Mouse (Mus musculus): Measurements from ENCODE around the gene Prkar1b. TPM values are rescaled to one million over a fixed set of nuclear protein-coding genes. Genes with fewer than 3 reads are reported as not detected.

The Prkar1b gene
- polyA plus RNA-seq, 1 experiment = 18.8 TPM

GRCm38 (mm10) chr5:139004588-139004987 lies 145.2 kb downstream of the Prkar1b start:
- TF ChIP-seq CTCF (IDR thresholded peaks at IDR 0.05; ENCODE audit: insufficient read depth, low read length) (no peak), POLR2A (IDR thresholded peaks at IDR 0.05; ENCODE audit: borderline replicate concordance, extremely low read depth, low read depth, low read length) (no peak)
- DNase-seq = no peak
- H3K4me3 ChIP-seq (replicated peaks; ENCODE audit: extremely low read depth, low read depth, low read length) = no peak overlapping the region
- WGBS = 77% methylated on average over 6 of the region's 6 CpGs
- no peaks in the 10 kb centered on the region for H3K4me1 ChIP-seq (ENCODE audit: control insufficient read depth, insufficient read depth, low read length)

- 70% methylated on average over 7 of the region's 7 CpGs for WGBS
- no peak for DNase-seq
These were observed 150.1 kb downstream of the Prkar1b start for GRCm38 (mm10) chr5:138999716-139000115.

GRCm38 (mm10) chr5:138997936-138998580 lies 151.7 kb downstream of the Prkar1b start:
- DNase-seq = peak; percentile 51
- 2% methylated on average over 30 of the region's 30 CpGs for WGBS
- Histone ChIP-seq H3K4me1 (ENCODE audit: control insufficient read depth, insufficient read depth, low read length) (peaks cover 18% of the 10 kb centered on the region), H3K4me3 (replicated peaks; ENCODE audit: extremely low read depth, low read depth, low read length) (peak overlapping the region; percentile 46)
- TF ChIP-seq CTCF (IDR thresholded peaks at IDR 0.05; ENCODE audit: insufficient read depth, low read length) (no peak), POLR2A (IDR thresholded peaks at IDR 0.05; ENCODE audit: borderline replicate concordance, extremely low read depth, low read depth, low read length) (no peak)

More at GRCm38 (mm10) chr5:138999716-139000115, 150.1 kb downstream of the Prkar1b start:
- Histone ChIP-seq H3K4me3 (replicated peaks; ENCODE audit: extremely low read depth, low read depth, low read length) (no peak overlapping the region), H3K4me1 (ENCODE audit: control insufficient read depth, insufficient read depth, low read length) (peaks cover 18% of the 10 kb centered on the region)
- TF ChIP-seq POLR2A (IDR thresholded peaks at IDR 0.05; ENCODE audit: borderline replicate concordance, extremely low read depth, low read depth, low read length) = no peak
- TF ChIP-seq CTCF (IDR thresholded peaks at IDR 0.05; ENCODE audit: insufficient read depth, low read length) = no peak

GRCm38 (mm10) chr5:138997171-138997788 lies 152.5 kb downstream of the Prkar1b start, which contains the start of gene Pdgfa:
TSS of gene Pdgfa (minus strand) at chr5:138997370.
- Histone ChIP-seq H3K4me1 (ENCODE audit: control insufficient read depth, insufficient read depth, low read length) (peaks cover 18% of the 10 kb centered on the region), H3K4me3 (replicated peaks; ENCODE audit: extremely low read depth, low read depth, low read length) (peak within 1 kb of the TSS; percentile 46)
- TF ChIP-seq POLR2A (IDR thresholded peaks at IDR 0.05; ENCODE audit: borderline replicate concordance, extremely low read depth, low read depth, low read length) = 0 out of 2 replicates have a peak, but pooled peaks have one; percentile 3
- TF ChIP-seq CTCF (IDR thresholded peaks at IDR 0.05; ENCODE audit: insufficient read depth, low read length) = no peak
- 10% methylated on average over 48 of the region's 48 CpGs for WGBS
- peak; percentile 60 for DNase-seq

GRCm38 (mm10) chr5:138996322-138997073 lies 153.3 kb downstream of the Prkar1b start:
- no peak for TF ChIP-seq POLR2A (IDR thresholded peaks at IDR 0.05; ENCODE audit: borderline replicate concordance, extremely low read depth, low read depth, low read length)
- peak; percentile 44 for TF ChIP-seq CTCF (IDR thresholded peaks at IDR 0.05; ENCODE audit: insufficient read depth, low read length)
- peak; percentile 28 for DNase-seq
- 35% methylated on average over 24 of the region's 24 CpGs for WGBS
- Histone ChIP-seq H3K4me1 (ENCODE audit: control insufficient read depth, insufficient read depth, low read length) (peaks cover 18% of the 10 kb centered on the region), H3K4me3 (replicated peaks; ENCODE audit: extremely low read depth, low read depth, low read length) (peak overlapping the region; percentile 15)

- TF ChIP-seq POLR2A (IDR thresholded peaks at IDR 0.05; ENCODE audit: borderline replicate concordance, extremely low read depth, low read depth, low read length) = peak; percentile 33; the same call in 1 of the 2 replicates
- no peak for TF ChIP-seq CTCF (IDR thresholded peaks at IDR 0.05; ENCODE audit: insufficient read depth, low read length)
- H3K4me1 ChIP-seq (ENCODE audit: control insufficient read depth, insufficient read depth, low read length) = peaks cover 23% of the 10 kb centered on the region
- DNase-seq = peak; percentile 80
- WGBS = 3% methylated on average over 51 of the region's 52 CpGs
- peak overlapping the region; percentile 73 for H3K4me3 ChIP-seq (replicated peaks; ENCODE audit: extremely low read depth, low read depth, low read length)
These were observed 154.0 kb downstream of the Prkar1b start for GRCm38 (mm10) chr5:138995721-138996311.

- WGBS = 4% methylated on average over 118 of the region's 127 CpGs
- TF ChIP-seq CTCF (IDR thresholded peaks at IDR 0.05; ENCODE audit: insufficient read depth, low read length) (no peak), POLR2A (IDR thresholded peaks at IDR 0.05; ENCODE audit: borderline replicate concordance, extremely low read depth, low read depth, low read length) (peak; percentile 56; the same call in 1 of the 2 replicates)
- DNase-seq = peak; percentile 82
- peak overlapping the region; percentile 73 for H3K4me3 ChIP-seq (replicated peaks; ENCODE audit: extremely low read depth, low read depth, low read length)
- peaks cover 23% of the 10 kb centered on the region for H3K4me1 ChIP-seq (ENCODE audit: control insufficient read depth, insufficient read depth, low read length)
These were observed 154.7 kb downstream of the Prkar1b start for GRCm38 (mm10) chr5:138994786-138995720.

- DNase-seq = peak; percentile 63
- 2% methylated on average over 47 of the region's 48 CpGs for WGBS
- peak overlapping the region; percentile 73 for H3K4me3 ChIP-seq (replicated peaks; ENCODE audit: extremely low read depth, low read depth, low read length)
- H3K4me1 ChIP-seq (ENCODE audit: control insufficient read depth, insufficient read depth, low read length) = peaks cover 23% of the 10 kb centered on the region
- TF ChIP-seq POLR2A (IDR thresholded peaks at IDR 0.05; ENCODE audit: borderline replicate concordance, extremely low read depth, low read depth, low read length) (no peak), CTCF (IDR thresholded peaks at IDR 0.05; ENCODE audit: insufficient read depth, low read length) (no peak)
These were observed 155.6 kb downstream of the Prkar1b start for GRCm38 (mm10) chr5:138994108-138994785.
